33 mouse cellular contexts compared by ENCODE assay signal in genomic region chr11:101985450-101985849, GRCm38 (mm10). TPM values are rescaled to one million over a fixed set of nuclear protein-coding genes. Genes with fewer than 3 reads are reported as not detected.
DNase-seq lines count a peak whose midpoint lies in the region; ATAC-seq and TF ChIP-seq lines count a peak whose summit lies in the region.
"Not testable (repeated sequence)": the region's sequence is repeated elsewhere in the genome, so short reads cannot be mapped to it uniquely, and the experiment has no call there.
"Had no signal": no experiment of that assay in that cellular context is flagged by ENCODE, and none has a peak within 500 bp of the region (broad histone marks: within the 10 kb centered on the region; RNA-seq: fewer than 3 reads in every experiment).

No protein-coding gene starts in this region.

- peaks cover 11% of the 10 kb centered on the region for H3K36me3 ChIP-seq in heart, adult 2 months (ENCODE audit: control insufficient read depth, insufficient read depth, low read length)
- H3K36me3 ChIP-seq in heart, postnatal 0 days (replicated peaks; ENCODE audit: control insufficient read depth, insufficient read depth, low read length), result peaks cover 14% of the 10 kb centered on the region
- peaks cover 11% of the 10 kb centered on the region for H3K36me3 ChIP-seq in kidney, embryonic 15.5 days
- not testable (repeated sequence) for H3K36me3 ChIP-seq in limb, embryonic 13.5 days; midbrain, embryonic 14.5 days (ENCODE audit: control insufficient read depth, insufficient read depth, low read length); testis, adult 2 months (ENCODE audit: control insufficient read depth, insufficient read depth, low read length)

- H3K4me2 ChIP-seq in heart, postnatal 0 days (ENCODE audit: low read depth, low read length); kidney, embryonic 15.5 days: not testable (repeated sequence)
- peak overlapping the region; percentile 99 for H3K4me2 ChIP-seq in limb, embryonic 13.5 days (replicated peaks)
- peak overlapping the region; percentile 99; the same call in 1 of the 2 replicates for H3K4me2 ChIP-seq in midbrain, embryonic 14.5 days (ENCODE audit: low read length)

- not testable (repeated sequence) for TF ChIP-seq POLR2A in heart, adult 2 months (IDR thresholded peaks at IDR 0.05; ENCODE audit: insufficient read depth, low read depth, low read length); testis, adult 2 months (IDR thresholded peaks at IDR 0.05; ENCODE audit: control insufficient read depth, low read depth, low read length)

- WGBS in heart, adult 2 months, result 50% methylated on average over 6 of the region's 6 CpGs
- WGBS in heart, postnatal 0 days, result 55% methylated on average over 6 of the region's 6 CpGs
- WGBS in kidney, embryonic 15.5 days, result 54% methylated on average over 6 of the region's 6 CpGs
- 63% methylated on average over 6 of the region's 6 CpGs for WGBS in limb, embryonic 13.5 days
- WGBS in midbrain, embryonic 14.5 days, result 71% methylated on average over 6 of the region's 6 CpGs

- H3K4me3 ChIP-seq in brown adipose tissue, adult 24 weeks (ENCODE audit: insufficient read depth, low read depth, low read length); heart, adult 2 months; heart, postnatal 0 days (ENCODE audit: low read depth, low read length); kidney, embryonic 15.5 days (replicated peaks); limb, embryonic 13.5 days; midbrain, embryonic 14.5 days (replicated peaks; ENCODE audit: low read depth, low read length): not testable (repeated sequence)
- peak overlapping the region; percentile 96 for H3K4me3 ChIP-seq in testis, adult 2 months (ENCODE audit: control insufficient read depth, low read depth, low read length)

- not testable (repeated sequence) for H3K27me3 ChIP-seq in heart, adult 2 months (ENCODE audit: control insufficient read depth, insufficient read depth, low read length); heart, postnatal 0 days (ENCODE audit: control insufficient read depth, insufficient read depth, low read length); midbrain, embryonic 14.5 days (ENCODE audit: control insufficient read depth, insufficient read depth, low read length); testis, adult 2 months (ENCODE audit: control insufficient read depth, insufficient read depth, low read length)
- H3K27me3 ChIP-seq in kidney, embryonic 15.5 days, result peaks cover 18% of the 10 kb centered on the region
- peaks cover 11% of the 10 kb centered on the region; the same call in 1 of the 2 replicates for H3K27me3 ChIP-seq in limb, embryonic 13.5 days

- not testable (repeated sequence) for DNase-seq in heart, adult 2 months; heart, postnatal 0 days (ENCODE audit: low spot score); midbrain, embryonic 14.5 days

- intact Hi-C loops in heart, adult 2 months (cut with DNase I), result loop anchor here (5.0 kb wide), 1 partner anchor 152 kb away; no protein-coding TSS in a partner anchor

- peak overlapping the region; percentile 75 for H3K27ac ChIP-seq in brown adipose tissue, adult 24 weeks (replicated peaks; ENCODE audit: low read depth, low read length)
- H3K27ac ChIP-seq in heart, adult 2 months, result peak overlapping the region; percentile 99
- peak overlapping the region; percentile 98; the same call in 1 of the 2 replicates for H3K27ac ChIP-seq in heart, postnatal 0 days (ENCODE audit: low read depth)
- peak overlapping the region; percentile 93 for H3K27ac ChIP-seq in kidney, embryonic 15.5 days
- not testable (repeated sequence) for H3K27ac ChIP-seq in limb, embryonic 13.5 days; midbrain, embryonic 14.5 days (replicated peaks; ENCODE audit: low read depth, low read length); testis, adult 2 months (ENCODE audit: control insufficient read depth, insufficient read depth, low read depth, low read length)

- not testable (repeated sequence) for TF ChIP-seq EP300 in heart, adult 2 months (IDR thresholded peaks at IDR 0.05; ENCODE audit: insufficient read depth, low read depth, low read length); heart, postnatal 0 days (IDR thresholded peaks at IDR 0.05; ENCODE audit: low read depth)

- not testable (repeated sequence) for H3K9ac ChIP-seq in heart, adult 2 months (ENCODE audit: low read depth, low read length); kidney, embryonic 15.5 days; limb, embryonic 13.5 days; midbrain, embryonic 14.5 days (replicated peaks; ENCODE audit: low read length)
- 0 out of 2 replicates have a peak overlapping the region, but pooled peaks have one; percentile 84 for H3K9ac ChIP-seq in heart, postnatal 0 days (replicated peaks; ENCODE audit: low read depth, low read length)

- not testable (repeated sequence) for H3K9me3 ChIP-seq in heart, postnatal 0 days (replicated peaks; ENCODE audit: control insufficient read depth, low read length); kidney, embryonic 15.5 days (replicated peaks); limb, embryonic 13.5 days; midbrain, embryonic 14.5 days (ENCODE audit: control insufficient read depth, low read length)

- not testable (repeated sequence) for TF ChIP-seq CTCF in heart, adult 2 months (IDR thresholded peaks at IDR 0.05); heart, postnatal 0 days (IDR thresholded peaks at IDR 0.05; ENCODE audit: low read depth); testis, adult 2 months (IDR thresholded peaks at IDR 0.05; ENCODE audit: control insufficient read depth, insufficient read depth, insufficient replicate concordance, low read depth, low read length)

- not testable (repeated sequence) for H3K79me2 ChIP-seq in heart, adult 2 months (replicated peaks; ENCODE audit: control insufficient read depth, insufficient read depth, low read length)

- not testable (repeated sequence) for H3K4me1 ChIP-seq in brown adipose tissue, adult 24 weeks (ENCODE audit: control insufficient read depth, insufficient read depth, insufficient read length, low read length)
- H3K4me1 ChIP-seq in heart, adult 2 months (ENCODE audit: control insufficient read depth, insufficient read depth, low read length), result peaks cover 16% of the 10 kb centered on the region
- H3K4me1 ChIP-seq in heart, postnatal 0 days (ENCODE audit: control insufficient read depth, insufficient read depth), result peaks cover 14% of the 10 kb centered on the region; the same call in 1 of the 2 replicates
- peaks cover 58% of the 10 kb centered on the region for H3K4me1 ChIP-seq in kidney, embryonic 15.5 days
- H3K4me1 ChIP-seq in limb, embryonic 13.5 days, result peaks cover 31% of the 10 kb centered on the region
- H3K4me1 ChIP-seq in midbrain, embryonic 14.5 days (ENCODE audit: control insufficient read depth, insufficient read depth, low read length), result peaks cover 14% of the 10 kb centered on the region
- peaks cover 12% of the 10 kb centered on the region for H3K4me1 ChIP-seq in testis, adult 2 months (ENCODE audit: control insufficient read depth, insufficient read depth, low read length)

- ATAC-seq in heart, postnatal 0 days (ENCODE audit: insufficient read depth, low read depth); kidney, embryonic 15.5 days (replicated peaks; ENCODE audit: low FRiP score); limb, embryonic 13.5 days (ENCODE audit: low FRiP score, low read depth); midbrain, embryonic 14.5 days (ENCODE audit: low FRiP score, low TSS enrichment): not testable (repeated sequence)

RNA-seq across cellular contexts. Expression of gene Dusp3, which starts 1.4 kb away (rescaled TPM):
- polyA plus RNA-seq in brown adipose tissue, adult 24 weeks (2012; ENCODE audit: insufficient read depth, insufficient read length, missing spikeins), result 66.5 and 75.1 TPM in 2 replicates
- 100 to 1,000 TPM; 103 to 131 TPM for total RNA-seq in heart, adult 2 months (2021)
- 97.7 and 101 TPM in 2 replicates for polyA plus RNA-seq in heart, adult 2 months (2012; rRNA removed)
- 106 and 118 TPM in 2 replicates for total RNA-seq in heart, postnatal 0 days (2014; rRNA removed; ENCODE audit: low replicate concordance)
- 67.9 and 75.7 TPM in 2 replicates for polyA plus RNA-seq in heart, postnatal 0 days (2015; fragmentation: Nextera tagmentation; extraction: Ambion mirVana)
- polyA plus RNA-seq in kidney, embryonic 15.5 days (2015; fragmentation: Nextera tagmentation; extraction: Ambion mirVana), result 32.8 and 33.8 TPM in 2 replicates
- 18.6 and 19.4 TPM in 2 replicates for polyA plus RNA-seq in limb, embryonic 13.5 days (2015; fragmentation: Nextera tagmentation; extraction: Ambion mirVana)
- 16.5 and 17.2 TPM in 2 replicates for polyA plus RNA-seq in midbrain, embryonic 14.5 days (2014; fragmentation: Nextera tagmentation; extraction: Ambion mirVana)
- 249 and 266 TPM in 2 replicates for polyA plus RNA-seq in testis, adult 2 months (2012; rRNA removed)

RNA-seq across cellular contexts. Expression of gene Cfap97d1, which starts 1.4 kb away (rescaled TPM):
- not detected in 2 replicates for polyA plus RNA-seq in brown adipose tissue, adult 24 weeks (2012; ENCODE audit: insufficient read depth, insufficient read length, missing spikeins)
- total RNA-seq in heart, adult 2 months (2021), result not detected
- polyA plus RNA-seq in heart, adult 2 months (2012; rRNA removed), result not detected in 2 replicates
- total RNA-seq in heart, postnatal 0 days (2014; rRNA removed; ENCODE audit: low replicate concordance), result not detected in 2 replicates
- not detected in 2 replicates for polyA plus RNA-seq in heart, postnatal 0 days (2015; fragmentation: Nextera tagmentation; extraction: Ambion mirVana)
- not detected in 2 replicates for polyA plus RNA-seq in kidney, embryonic 15.5 days (2015; fragmentation: Nextera tagmentation; extraction: Ambion mirVana)
- not detected in 2 replicates for polyA plus RNA-seq in limb, embryonic 13.5 days (2015; fragmentation: Nextera tagmentation; extraction: Ambion mirVana)
- not detected in 2 replicates for polyA plus RNA-seq in midbrain, embryonic 14.5 days (2014; fragmentation: Nextera tagmentation; extraction: Ambion mirVana)
- polyA plus RNA-seq in testis, adult 2 months (2012; rRNA removed), result 72.2 and 94.1 TPM in 2 replicates
- total RNA-seq: adrenal gland, adult 8-10 months; adrenal gland, postnatal 4 days; CH12.LX; ES-E14; gastrocnemius, adult 18-20 months; gastrocnemius, postnatal 36 days; heart, adult 18-20 months; heart, postnatal 4 days; left cerebral cortex, postnatal 14 days; megakaryocyte-erythroid progenitor cell, adult 5-6 weeks had no signal
- polyA plus RNA-seq: C2C12; embryonic facial prominence, embryonic 10.5 days; forebrain, embryonic 15.5 days; frontal cortex, adult 2 months; heart, embryonic 12.5 days; hindbrain, embryonic 13.5 days; intestine, embryonic 14.5 days; large intestine, adult 2 months; limb, embryonic 11.5 days; liver, embryonic 11.5 days; liver, postnatal 0 days; macrophage; midbrain, embryonic 15.5 days; neural tube, embryonic 12.5 days; spleen, adult 2 months; thymus, postnatal 0 days had no signal

RNA-seq across cellular contexts. Expression of gene Sost, which starts 18.6 kb away (rescaled TPM):
- polyA plus RNA-seq in brown adipose tissue, adult 24 weeks (2012; ENCODE audit: insufficient read depth, insufficient read length, missing spikeins), result not detected in 2 replicates
- 1 to 10 TPM; 2.1 to 3.2 TPM for total RNA-seq in heart, adult 2 months (2021)
- 5.8 and 7.0 TPM in 2 replicates for polyA plus RNA-seq in heart, adult 2 months (2012; rRNA removed)
- 6.5 and 21.2 TPM in 2 replicates for total RNA-seq in heart, postnatal 0 days (2014; rRNA removed; ENCODE audit: low replicate concordance)
- polyA plus RNA-seq in heart, postnatal 0 days (2015; fragmentation: Nextera tagmentation; extraction: Ambion mirVana), result 2.7 and 2.8 TPM in 2 replicates
- 0.83 and 1.4 TPM in 2 replicates for polyA plus RNA-seq in kidney, embryonic 15.5 days (2015; fragmentation: Nextera tagmentation; extraction: Ambion mirVana)
- polyA plus RNA-seq in limb, embryonic 13.5 days (2015; fragmentation: Nextera tagmentation; extraction: Ambion mirVana), result 0.38 TPM in 2 replicates
- polyA plus RNA-seq in midbrain, embryonic 14.5 days (2014; fragmentation: Nextera tagmentation; extraction: Ambion mirVana), result not detected in 2 replicates
- polyA plus RNA-seq in testis, adult 2 months (2012; rRNA removed), result 2.4 and 6.4 TPM in 2 replicates
- total RNA-seq: adrenal gland, adult 8-10 months; CH12.LX; ES-E14; gastrocnemius, adult 18-20 months; gastrocnemius, postnatal 36 days; left cerebral cortex, postnatal 14 days; megakaryocyte-erythroid progenitor cell, adult 5-6 weeks had no signal
- polyA plus RNA-seq: forebrain, embryonic 15.5 days; intestine, embryonic 14.5 days; large intestine, adult 2 months; liver, embryonic 11.5 days; liver, postnatal 0 days; macrophage; midbrain, embryonic 15.5 days had no signal

RNA-seq across cellular contexts. Expression of gene Mpp3, which starts 42.8 kb away (rescaled TPM):
- 0.54 and 0.87 TPM in 2 replicates for polyA plus RNA-seq in brown adipose tissue, adult 24 weeks (2012; ENCODE audit: insufficient read depth, insufficient read length, missing spikeins)
- total RNA-seq in heart, adult 2 months (2021), result 1 to 10 TPM; 1.4 to 1.5 TPM
- polyA plus RNA-seq in heart, adult 2 months (2012; rRNA removed), result 4.5 and 5.3 TPM in 2 replicates
- 4.9 and 8.0 TPM in 2 replicates for total RNA-seq in heart, postnatal 0 days (2014; rRNA removed; ENCODE audit: low replicate concordance)
- 1.7 and 2.2 TPM in 2 replicates for polyA plus RNA-seq in heart, postnatal 0 days (2015; fragmentation: Nextera tagmentation; extraction: Ambion mirVana)
- 7.8 and 11.0 TPM in 2 replicates for polyA plus RNA-seq in kidney, embryonic 15.5 days (2015; fragmentation: Nextera tagmentation; extraction: Ambion mirVana)
- polyA plus RNA-seq in limb, embryonic 13.5 days (2015; fragmentation: Nextera tagmentation; extraction: Ambion mirVana), result 10.0 and 10.2 TPM in 2 replicates
- 45.4 and 54.2 TPM in 2 replicates for polyA plus RNA-seq in midbrain, embryonic 14.5 days (2014; fragmentation: Nextera tagmentation; extraction: Ambion mirVana)
- polyA plus RNA-seq in testis, adult 2 months (2012; rRNA removed), result 11.0 and 14.7 TPM in 2 replicates
- total RNA-seq: megakaryocyte-erythroid progenitor cell, adult 5-6 weeks had no signal
- polyA plus RNA-seq: macrophage had no signal

RNA-seq across cellular contexts. Expression of gene Cd300lg, which starts 55.9 kb away (rescaled TPM):
- polyA plus RNA-seq in brown adipose tissue, adult 24 weeks (2012; ENCODE audit: insufficient read depth, insufficient read length, missing spikeins), result 37.7 and 46.4 TPM in 2 replicates
- 10 to 100 TPM; 51.6 to 70.1 TPM for total RNA-seq in heart, adult 2 months (2021)
- 102 and 143 TPM in 2 replicates for polyA plus RNA-seq in heart, adult 2 months (2012; rRNA removed)
- total RNA-seq in heart, postnatal 0 days (2014; rRNA removed; ENCODE audit: low replicate concordance), result 23.0 and 79.5 TPM in 2 replicates
- 22.9 and 24.0 TPM in 2 replicates for polyA plus RNA-seq in heart, postnatal 0 days (2015; fragmentation: Nextera tagmentation; extraction: Ambion mirVana)
- 0.82 and 1.1 TPM in 2 replicates for polyA plus RNA-seq in kidney, embryonic 15.5 days (2015; fragmentation: Nextera tagmentation; extraction: Ambion mirVana)
- 0.49 and 0.78 TPM in 2 replicates for polyA plus RNA-seq in limb, embryonic 13.5 days (2015; fragmentation: Nextera tagmentation; extraction: Ambion mirVana)
- 0.15 and 0.17 TPM in 2 replicates for polyA plus RNA-seq in midbrain, embryonic 14.5 days (2014; fragmentation: Nextera tagmentation; extraction: Ambion mirVana)
- 2.5 and 2.7 TPM in 2 replicates for polyA plus RNA-seq in testis, adult 2 months (2012; rRNA removed)
- total RNA-seq: CH12.LX; ES-E14; left cerebral cortex, postnatal 14 days had no signal
- polyA plus RNA-seq: C2C12 had no signal

Comparison
In these comparisons a context has a peak if more than half of its experiments do, and no peak if none do; other contexts are left out.
1. RNA of gene Cfap97d1, which starts 1.4 kb away (polyA plus RNA-seq): 72.2 to 94.1 TPM in testis, adult 2 months; not detected in kidney, embryonic 15.5 days, not detected in brown adipose tissue, adult 24 weeks, not detected in heart, adult 2 months, not detected in heart, postnatal 0 days, not detected in limb, embryonic 13.5 days and not detected in midbrain, embryonic 14.5 days; every median in the first group is over 10 times any median in the second.